Mouse (Mus musculus) hindbrain, embryonic 14.5 days (tissue): ENCODE results near the gene Calml3. TPM values are rescaled to one million over a fixed set of nuclear protein-coding genes. Genes with fewer than 3 reads are reported as not detected.

Source experiments
- ATAC-seq: fragments of 200-750 bp; cut with Nextera tagmentation; 2 replicates; pipeline ENCODE4 v1.8.0; 2017; ENCODE audit warnings: moderate number of reproducible peaks, mild to moderate bottlenecking, moderate TSS enrichment, moderate library complexity; ENCODE audit not compliant: low FRiP score
- DNase-seq: peaks from one replicate; pipeline ENCODE4 v3.0.0-alpha.2; 2015; ENCODE audit warnings: low spot score
- H3K27ac ChIP-seq: fragments of 300-500 bp; sonication (generic); 2 replicates; pipeline ENCODE4 v1.5.1; 2014; ENCODE audit warnings: mild to moderate bottlenecking, moderate library complexity
- H3K27me3 ChIP-seq: fragments of 300-500 bp; sonication (generic); 2 replicates; pipeline ENCODE4 v1.6.1; 2014; ENCODE audit warnings: mild to moderate bottlenecking, low read length, mixed read lengths; ENCODE audit not compliant: control insufficient read depth, insufficient read depth
- H3K36me3 ChIP-seq: fragments of 300-500 bp; sonication (generic); replicated peaks from 2 replicates; pipeline ENCODE4 v1.6.1; 2014; ENCODE audit not compliant: control insufficient read depth, insufficient read depth
- H3K4me1 ChIP-seq: fragments of 300-500 bp; sonication (generic); replicated peaks from 2 replicates; pipeline ENCODE4 v1.6.1; 2014; ENCODE audit warnings: antibody characterized with exemption, low read length, mixed read lengths; ENCODE audit not compliant: control insufficient read depth, insufficient read depth
- H3K4me2 ChIP-seq: fragments of 300-500 bp; sonication (generic); replicated peaks from 2 replicates; pipeline ENCODE4 v1.6.1; 2014; ENCODE audit warnings: mild to moderate bottlenecking, moderate library complexity
- H3K4me3 ChIP-seq: fragments of 300-500 bp; sonication (generic); replicated peaks from 2 replicates; pipeline ENCODE4 v1.5.1; 2014; ENCODE audit warnings: mild to moderate bottlenecking, low read length
- H3K9ac ChIP-seq: fragments of 300-500 bp; sonication (generic); 2 replicates; pipeline ENCODE4 v1.6.1; 2014
- H3K9me3 ChIP-seq: fragments of 300-500 bp; sonication (generic); 2 replicates; pipeline ENCODE4 v1.6.1; 2016; ENCODE audit warnings: low read length; ENCODE audit not compliant: control insufficient read depth
- WGBS: fragments of 180-500 bp; shearing (Covaris S2); extraction: QIAGEN DNeasy Blood & Tissue Kit; methylation state at CpG from one replicate; pipeline ENCODE4 v1.1.7; 2014; 5-methylcytosine and 5-hydroxymethylcytosine counted together
- polyA plus RNA-seq: library from polyadenylated mRNA; unstranded; fragments of >200 nt; fragmentation: Nextera tagmentation; extraction: Ambion mirVana; gene quantifications from 2 replicates; pipeline ENCODE4 v1.2.1, GENCODE M21; 2014

Calml3 gene
- polyA plus RNA-seq, 1 experiment from 2014 or later = not detected

GRCm38 (mm10) chr13:3774991-3775390 lies 29.1 kb downstream of the Calml3 start:
- Histone ChIP-seq H3K27me3 (no peaks in the 10 kb centered on the region), H3K4me1 (no peaks in the 10 kb centered on the region; the same call in 1 of the 2 replicates), H3K9me3 (no peaks in the 10 kb centered on the region), H3K27ac (no peak overlapping the region), H3K4me2 (no peak overlapping the region), H3K9ac (no peak overlapping the region), H3K4me3 (no peak overlapping the region), H3K36me3 (no peaks in the 10 kb centered on the region)
- 89% methylated on average over 4 of the region's 4 CpGs for WGBS
- no peak for DNase-seq
- ATAC-seq = no peak

- no peaks in the 10 kb centered on the region for H3K9me3 ChIP-seq
- ATAC-seq = no peak
- no peak overlapping the region for H3K27ac ChIP-seq
- no peak for DNase-seq
- H3K4me1 ChIP-seq = no peaks in the 10 kb centered on the region; the same call in 1 of the 2 replicates
- WGBS = 93% methylated on average over 3 of the region's 3 CpGs
- no peaks in the 10 kb centered on the region for H3K27me3 ChIP-seq
- H3K4me2 ChIP-seq = no peak overlapping the region
- no peak overlapping the region for H3K9ac ChIP-seq
- no peak overlapping the region for H3K4me3 ChIP-seq
- H3K36me3 ChIP-seq = no peaks in the 10 kb centered on the region
These were observed 29.8 kb downstream of the Calml3 start for GRCm38 (mm10) chr13:3774280-3774679.

GRCm38 (mm10) chr13:3773149-3773688 lies 30.9 kb downstream of the Calml3 start:
- Histone ChIP-seq H3K4me2 (no peak overlapping the region), H3K9ac (no peak overlapping the region), H3K4me3 (no peak overlapping the region), H3K9me3 (no peaks in the 10 kb centered on the region), H3K27me3 (no peaks in the 10 kb centered on the region), H3K4me1 (no peaks in the 10 kb centered on the region; the same call in 1 of the 2 replicates), H3K27ac (no peak overlapping the region), H3K36me3 (no peaks in the 10 kb centered on the region)
- DNase-seq (no peak), ATAC-seq (no peak)
- WGBS = 96% methylated on average over 2 of the region's 2 CpGs

- Histone ChIP-seq H3K27ac (no peak overlapping the region), H3K4me2 (no peak overlapping the region), H3K36me3 (no peaks in the 10 kb centered on the region), H3K4me3 (no peak overlapping the region), H3K9me3 (no peaks in the 10 kb centered on the region), H3K27me3 (no peaks in the 10 kb centered on the region), H3K9ac (no peak overlapping the region), H3K4me1 (no peaks in the 10 kb centered on the region; the same call in 1 of the 2 replicates)
- DNase-seq (no peak), ATAC-seq (no peak)
- WGBS = 95% methylated on average over 5 of the region's 5 CpGs
These were observed 32.9 kb downstream of the Calml3 start for GRCm38 (mm10) chr13:3771221-3771620.

GRCm38 (mm10) chr13:3770170-3771024 lies 33.7 kb downstream of the Calml3 start:
- peak; percentile 59 for DNase-seq
- H3K27me3 ChIP-seq = no peaks in the 10 kb centered on the region
- H3K36me3 ChIP-seq = no peaks in the 10 kb centered on the region
- H3K27ac ChIP-seq = no peak overlapping the region
- H3K9me3 ChIP-seq = no peaks in the 10 kb centered on the region
- H3K9ac ChIP-seq = no peak overlapping the region
- no peak overlapping the region for H3K4me3 ChIP-seq
- peak; percentile 83 for ATAC-seq
- no peak overlapping the region for H3K4me2 ChIP-seq
- 71% methylated on average over 11 of the region's 11 CpGs for WGBS
- no peaks in the 10 kb centered on the region; the same call in 1 of the 2 replicates for H3K4me1 ChIP-seq

GRCm38 (mm10) chr13:3769531-3769930 lies 34.6 kb downstream of the Calml3 start:
- Histone ChIP-seq H3K36me3 (no peaks in the 10 kb centered on the region), H3K27me3 (no peaks in the 10 kb centered on the region), H3K9ac (no peak overlapping the region), H3K4me3 (no peak overlapping the region), H3K9me3 (no peaks in the 10 kb centered on the region), H3K4me2 (no peak overlapping the region), H3K4me1 (no peaks in the 10 kb centered on the region; the same call in 1 of the 2 replicates), H3K27ac (no peak overlapping the region)
- 85% methylated on average over 3 of the region's 3 CpGs for WGBS
- ATAC-seq (no peak), DNase-seq (no peak)

- Histone ChIP-seq H3K9me3 (no peaks in the 10 kb centered on the region), H3K9ac (no peak overlapping the region), H3K4me1 (no peaks in the 10 kb centered on the region; the same call in 1 of the 2 replicates), H3K27me3 (no peaks in the 10 kb centered on the region), H3K27ac (no peak overlapping the region), H3K36me3 (no peaks in the 10 kb centered on the region), H3K4me3 (no peak overlapping the region), H3K4me2 (no peak overlapping the region)
- WGBS = 90% methylated on average over 3 of the region's 3 CpGs
- ATAC-seq (no peak), DNase-seq (no peak)
These were observed 35.5 kb downstream of the Calml3 start for GRCm38 (mm10) chr13:3768621-3769020.

- H3K36me3 ChIP-seq = no peaks in the 10 kb centered on the region
- H3K9ac ChIP-seq = no peak overlapping the region
- H3K4me1 ChIP-seq = no peaks in the 10 kb centered on the region; the same call in 1 of the 2 replicates
- H3K27me3 ChIP-seq = no peaks in the 10 kb centered on the region
- H3K4me3 ChIP-seq = no peak overlapping the region
- ATAC-seq = no peak
- no peak overlapping the region for H3K4me2 ChIP-seq
- H3K27ac ChIP-seq = no peak overlapping the region
- H3K9me3 ChIP-seq = no peaks in the 10 kb centered on the region
- DNase-seq = no peak
These were observed 37.0 kb downstream of the Calml3 start for GRCm38 (mm10) chr13:3767086-3767485.

- no peak for DNase-seq
- Histone ChIP-seq H3K4me3 (no peak overlapping the region), H3K4me1 (no peaks in the 10 kb centered on the region; the same call in 1 of the 2 replicates), H3K27me3 (no peaks in the 10 kb centered on the region), H3K9ac (no peak overlapping the region), H3K36me3 (no peaks in the 10 kb centered on the region), H3K4me2 (no peak overlapping the region), H3K27ac (no peak overlapping the region), H3K9me3 (no peaks in the 10 kb centered on the region)
- ATAC-seq = no peak
- WGBS = 97% methylated on average over 4 of the region's 4 CpGs
These were observed 38.3 kb downstream of the Calml3 start for GRCm38 (mm10) chr13:3765781-3766180.
